Mouse (Mus musculus) intestine, postnatal 0 days (tissue): ENCODE results near the gene Nprl2. TPM values are rescaled to one million over a fixed set of nuclear protein-coding genes. Genes with fewer than 3 reads are reported as not detected.

Experiments used
- ATAC-seq: fragments of 200-750 bp; cut with Nextera tagmentation; 2 replicates; pipeline ENCODE4 v1.8.0; 2017; ENCODE audit warnings: mild to moderate bottlenecking, moderate TSS enrichment, moderate library complexity
- H3K27ac ChIP-seq: fragments of 300-500 bp; sonication (generic); 2 replicates; pipeline ENCODE4 v1.5.1; 2014; ENCODE audit warnings: mild to moderate bottlenecking, low read depth, low read length, moderate library complexity
- H3K27me3 ChIP-seq: fragments of 300-500 bp; sonication (generic); replicated peaks from 2 replicates; pipeline ENCODE4 v1.6.1; 2014; ENCODE audit warnings: low read length, mixed read lengths; ENCODE audit not compliant: control insufficient read depth, insufficient read depth
- H3K36me3 ChIP-seq: fragments of 300-500 bp; sonication (generic); 2 replicates; pipeline ENCODE4 v1.6.1; 2014; ENCODE audit warnings: mild to moderate bottlenecking, moderate library complexity; ENCODE audit not compliant: control insufficient read depth, insufficient read depth
- H3K4me1 ChIP-seq: fragments of 300-500 bp; sonication (generic); replicated peaks from 2 replicates; pipeline ENCODE4 v1.6.1; 2014; ENCODE audit warnings: antibody characterized with exemption, low read length, mixed read lengths; ENCODE audit not compliant: control insufficient read depth, insufficient read depth
- H3K4me2 ChIP-seq: fragments of 300-500 bp; sonication (generic); replicated peaks from 2 replicates; pipeline ENCODE4 v1.6.1; 2014; ENCODE audit warnings: low read depth, mild to moderate bottlenecking, moderate library complexity
- H3K4me3 ChIP-seq: fragments of 300-500 bp; sonication (generic); 2 replicates; pipeline ENCODE4 v1.5.1; 2014; ENCODE audit warnings: low read depth, low read length
- H3K9ac ChIP-seq: fragments of 300-500 bp; sonication (generic); 2 replicates; pipeline ENCODE4 v1.6.1; 2014; ENCODE audit warnings: mild to moderate bottlenecking, low read depth, low read length
- H3K9me3 ChIP-seq: fragments of 300-500 bp; sonication (generic); 2 replicates; pipeline ENCODE4 v1.6.1; 2016; ENCODE audit warnings: mixed run types; ENCODE audit not compliant: control insufficient read depth
- CTCF ChIP-seq: sonication (generic); IDR thresholded peaks from 2 replicates; pipeline ENCODE4 v1.5.1; 2016; ENCODE audit warnings: low read depth, mild to moderate bottlenecking, control low read depth, antibody characterized with exemption, moderate library complexity
- WGBS: fragments of 180-500 bp; shearing (Covaris S2); extraction: QIAGEN DNeasy Blood & Tissue Kit; methylation state at CpG from one replicate; pipeline ENCODE4 v1.1.7; 2014; 5-methylcytosine and 5-hydroxymethylcytosine counted together
- polyA plus RNA-seq: library from polyadenylated mRNA; unstranded; fragments of >200 nt; fragmentation: Nextera tagmentation; extraction: Ambion mirVana; gene quantifications from 2 replicates; pipeline ENCODE4 v1.2.1, GENCODE M21; 2015

The Nprl2 gene
- 20.0 and 20.7 TPM in 2 replicates for polyA plus RNA-seq

DNA sequence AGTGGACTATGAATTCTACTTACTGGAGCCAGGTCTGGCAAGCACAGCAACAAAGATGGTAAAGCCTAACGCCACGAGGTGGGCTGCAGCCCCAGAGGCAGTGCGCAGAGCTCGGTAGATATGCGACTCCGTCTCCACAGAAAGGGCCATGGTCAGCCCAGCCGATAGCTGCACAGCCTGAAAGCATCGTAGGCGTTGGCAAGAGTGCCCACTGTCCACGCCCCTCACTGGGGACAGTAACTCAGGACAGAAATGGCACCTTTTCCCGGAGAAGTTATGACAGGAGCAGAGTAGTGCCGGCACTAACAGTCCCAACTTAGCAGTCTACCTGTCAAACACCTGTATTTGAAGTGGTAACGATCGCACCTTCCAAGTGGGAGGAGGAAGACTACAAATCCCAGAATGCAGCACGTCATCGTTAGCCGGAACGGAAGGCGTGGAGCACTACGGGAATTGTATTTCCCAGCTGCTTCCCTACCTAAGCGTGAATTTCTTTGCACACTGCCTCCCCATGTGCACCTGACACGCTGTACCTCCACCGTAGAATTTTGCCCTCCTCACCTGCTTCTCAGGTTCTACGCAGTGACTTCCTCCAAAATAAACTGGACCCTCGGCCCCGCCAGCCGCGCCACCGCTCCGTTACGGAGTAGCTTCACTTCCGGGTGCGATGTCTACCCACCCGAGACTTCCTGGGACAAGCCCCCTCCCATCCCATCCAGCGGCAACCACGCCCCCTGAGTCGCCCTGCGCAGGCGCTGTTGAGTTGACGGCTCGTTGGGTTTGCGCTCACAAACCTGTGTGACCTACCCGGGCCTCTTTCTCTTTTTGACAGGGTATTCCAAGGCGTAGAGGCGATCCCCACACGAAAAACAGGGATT, at the start of gene Nprl2, which contains the start of gene Cyb561d2:
Gene Nprl2, plus strand, starts transcription at position 753 of the 878 bp plus-strand sequence.
Gene Cyb561d2, minus strand, starts transcription at position 720 of the 878 bp plus-strand sequence.
- peak within 1 kb of the TSS; percentile 57 for H3K9ac ChIP-seq
- peaks cover 1% of the 10 kb centered on the region for H3K4me1 ChIP-seq
- no peak within 1 kb of the TSS; the same call in 1 of the 2 replicates for H3K27ac ChIP-seq
- ATAC-seq, result peak; percentile 85
- TF ChIP-seq CTCF, result no peak; the same call in 1 of the 2 replicates
- H3K36me3 ChIP-seq, result peaks cover 38% of the 10 kb centered on the region
- H3K4me3 ChIP-seq, result peak within 1 kb of the TSS; percentile 69
- WGBS, result under 1% methylated on average over 46 of the region's 46 CpGs
- H3K27me3 ChIP-seq, result no peaks in the 10 kb centered on the region
- H3K4me2 ChIP-seq, result peak within 1 kb of the TSS; percentile 85
- no peaks in the 10 kb centered on the region for H3K9me3 ChIP-seq

DNA sequence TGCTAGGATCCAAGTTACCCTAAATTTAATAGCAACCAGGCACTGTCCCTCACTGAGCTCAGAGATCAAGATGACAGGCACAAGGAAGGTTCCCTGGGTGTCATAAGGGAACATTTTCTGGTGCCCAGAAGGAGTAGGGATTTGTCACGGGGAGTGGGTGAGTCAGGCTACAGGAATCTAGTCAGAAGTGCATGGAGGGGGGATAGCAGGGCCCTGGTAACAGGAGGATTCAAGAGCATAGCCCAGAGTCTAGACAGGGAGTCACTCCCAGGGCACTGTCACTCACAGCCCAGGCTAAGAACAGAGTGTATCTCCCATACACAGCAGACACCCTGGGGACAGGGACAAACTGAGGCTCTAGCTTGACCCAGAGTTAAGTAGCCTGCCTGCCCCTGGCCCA, 48.5 kb upstream of the Nprl2 start:
- no peaks in the 10 kb centered on the region for H3K4me1 ChIP-seq
- ATAC-seq, result no peak

DNA sequence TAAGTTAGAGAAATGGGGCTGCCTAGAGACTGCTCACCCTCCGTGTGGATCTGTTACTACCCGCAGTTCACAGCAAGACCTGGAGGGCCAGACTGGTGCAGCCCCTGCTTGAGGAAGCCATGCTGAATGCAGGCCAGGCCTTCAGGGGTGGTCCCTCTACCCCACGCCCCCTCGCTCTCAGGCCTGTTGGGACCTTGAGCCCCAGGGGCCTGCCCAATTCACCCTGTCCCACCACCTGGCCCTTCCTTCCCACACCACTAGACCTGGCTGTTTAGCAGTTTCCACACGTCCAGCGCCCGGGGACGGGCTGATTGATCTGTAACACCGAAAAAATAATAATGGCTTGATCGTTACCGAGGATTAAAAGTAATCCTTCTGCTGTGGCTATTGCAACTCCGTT, 47.8 kb upstream of the Nprl2 start:
- Histone ChIP-seq H3K4me2 (no peak overlapping the region), H3K9me3 (no peaks in the 10 kb centered on the region), H3K27me3 (no peaks in the 10 kb centered on the region), H3K4me1 (no peaks in the 10 kb centered on the region), H3K27ac (no peak overlapping the region), H3K4me3 (no peak overlapping the region), H3K9ac (no peak overlapping the region), H3K36me3 (no peaks in the 10 kb centered on the region)
- TF ChIP-seq CTCF, result no peak
- ATAC-seq, result no peak
- WGBS, result 79% methylated on average over 12 of the region's 12 CpGs

More for the DNA sequence above, 48.5 kb upstream of the Nprl2 start:
- Histone ChIP-seq H3K27me3 (no peaks in the 10 kb centered on the region), H3K4me2 (no peak overlapping the region), H3K9ac (no peak overlapping the region), H3K9me3 (no peaks in the 10 kb centered on the region), H3K27ac (no peak overlapping the region), H3K4me3 (no peak overlapping the region), H3K36me3 (no peaks in the 10 kb centered on the region)
- TF ChIP-seq CTCF, result no peak
- WGBS, result 45% methylated on average over 1 of the region's 1 CpGs

DNA sequence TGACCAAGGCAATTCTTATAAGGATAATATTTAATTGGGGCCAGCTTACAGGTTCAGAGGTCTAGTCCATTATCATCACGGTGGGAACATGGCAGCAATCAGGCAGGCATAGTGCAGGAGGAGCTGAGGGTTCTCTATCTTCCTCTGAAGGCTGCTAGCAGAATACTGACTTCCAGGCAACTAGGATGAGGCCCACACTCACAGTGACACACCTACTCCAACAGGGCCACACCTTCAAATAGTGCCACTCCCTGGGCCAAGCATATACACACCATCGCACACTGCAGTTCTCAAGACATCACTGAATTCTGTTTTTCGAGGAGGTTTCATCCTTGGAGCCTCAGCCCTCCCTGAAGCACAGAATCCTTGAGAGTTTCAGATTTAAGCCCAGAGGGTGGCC, 45.7 kb upstream of the Nprl2 start:
- WGBS, result 57% methylated on average over 3 of the region's 3 CpGs
- H3K4me2 ChIP-seq, result no peak overlapping the region
- H3K9me3 ChIP-seq, result no peaks in the 10 kb centered on the region
- H3K27me3 ChIP-seq, result no peaks in the 10 kb centered on the region
- H3K4me1 ChIP-seq, result no peaks in the 10 kb centered on the region
- H3K36me3 ChIP-seq, result no peaks in the 10 kb centered on the region
- no peak overlapping the region for H3K27ac ChIP-seq
- H3K9ac ChIP-seq, result no peak overlapping the region
- no peak for TF ChIP-seq CTCF
- no peak for ATAC-seq
- H3K4me3 ChIP-seq, result no peak overlapping the region

DNA sequence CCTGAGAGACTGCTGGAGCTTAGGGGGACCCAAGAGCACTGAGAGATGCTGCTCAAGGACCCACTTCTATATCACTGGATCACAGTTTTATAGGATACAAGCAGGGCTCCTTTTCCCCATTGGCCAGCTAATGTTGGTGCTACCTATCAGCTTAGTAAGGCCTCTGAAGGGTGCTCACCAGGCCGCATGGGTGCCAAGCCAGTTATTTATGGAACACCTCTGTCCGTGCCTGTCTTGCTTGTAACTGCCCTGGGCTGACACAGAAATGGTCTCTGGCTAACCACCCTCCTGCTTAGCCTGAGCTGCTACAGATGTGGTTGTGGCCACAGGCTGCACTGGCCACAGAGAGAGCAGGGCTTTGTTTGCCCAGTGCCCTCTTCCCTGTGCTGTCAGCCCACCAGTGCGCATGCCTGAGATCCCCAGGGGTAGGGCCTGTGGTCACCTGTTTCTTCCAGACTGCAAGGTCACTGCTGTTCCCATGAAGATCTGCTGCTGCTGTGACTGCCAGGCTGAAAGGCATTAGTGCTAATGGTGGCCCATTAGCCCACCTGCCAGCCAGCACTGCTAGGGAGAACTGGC, 41.2 kb upstream of the Nprl2 start:
- Histone ChIP-seq H3K27ac (no peak overlapping the region), H3K9me3 (no peaks in the 10 kb centered on the region), H3K4me3 (no peak overlapping the region), H3K4me2 (no peak overlapping the region), H3K27me3 (no peaks in the 10 kb centered on the region), H3K4me1 (no peaks in the 10 kb centered on the region), H3K36me3 (no peaks in the 10 kb centered on the region), H3K9ac (no peak overlapping the region)
- TF ChIP-seq CTCF, result no peak
- 80% methylated on average over 3 of the region's 3 CpGs for WGBS
- ATAC-seq, result no peak

DNA sequence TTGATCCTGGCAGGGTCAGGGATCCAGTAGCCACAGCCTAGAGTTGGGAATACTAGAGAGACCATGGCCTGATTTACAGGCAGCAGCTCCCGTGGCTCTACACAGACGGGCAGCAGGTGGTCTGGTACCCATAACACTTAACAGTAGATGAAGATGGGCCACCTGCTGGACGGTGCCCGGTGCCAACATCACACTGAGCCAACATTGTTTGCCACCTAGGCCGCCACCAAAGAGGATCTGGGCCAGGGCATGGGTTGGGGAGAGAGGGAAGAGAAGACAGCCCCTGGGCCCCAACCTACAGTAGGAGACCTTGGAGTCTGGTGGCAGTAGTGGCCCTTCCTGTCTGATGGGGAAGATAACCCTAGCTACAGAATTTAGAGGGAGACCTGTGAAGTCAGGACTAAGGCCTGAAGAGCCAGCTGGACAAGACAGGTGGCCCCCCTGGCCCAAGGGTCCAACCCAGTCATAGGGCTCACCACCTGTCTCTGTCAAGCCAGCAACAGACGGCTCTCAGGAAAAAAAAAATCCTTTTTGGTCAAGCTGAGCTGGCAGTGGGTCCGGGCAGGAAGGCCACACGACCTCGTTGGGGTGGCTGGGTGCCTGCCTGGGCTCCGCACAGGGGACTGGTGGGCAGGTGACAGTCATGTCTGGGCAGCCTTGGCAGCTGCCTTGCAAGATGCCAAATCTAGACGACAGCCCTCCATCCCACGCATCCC, 39.7 kb upstream of the Nprl2 start:
- Histone ChIP-seq H3K27me3 (no peaks in the 10 kb centered on the region), H3K4me3 (no peak overlapping the region), H3K9ac (no peak overlapping the region), H3K4me1 (no peaks in the 10 kb centered on the region), H3K9me3 (no peaks in the 10 kb centered on the region), H3K36me3 (no peaks in the 10 kb centered on the region), H3K4me2 (no peak overlapping the region), H3K27ac (no peak overlapping the region)
- no peak for TF ChIP-seq CTCF
- WGBS, result 90% methylated on average over 12 of the region's 12 CpGs
- no peak for ATAC-seq
